Mouse (Mus musculus): ENCODE data around the gene BC005537. TPM values are rescaled to one million over a fixed set of nuclear protein-coding genes. Genes with fewer than 3 reads are reported as not detected.

Gene BC005537
- 27.3 TPM for polyA plus RNA-seq (2012; fragmentation: generic; extraction: Trizol)

GRCm38 (mm10) chr13:24801308-24801921 is at the start of gene BC005537:
Gene BC005537, plus strand, starts transcription at chr13:24801657.
- H3K27me3 ChIP-seq (ENCODE audit: control insufficient read depth, insufficient read depth, insufficient read length): no peaks in the 10 kb centered on the region
- peaks cover 47% of the 10 kb centered on the region for H3K79me2 ChIP-seq (ENCODE audit: control insufficient read depth, insufficient read depth)
- peak within 1 kb of the TSS; percentile 85 for H3K4me3 ChIP-seq
- H3K36me3 ChIP-seq (ENCODE audit: control insufficient read depth, insufficient read depth): peaks cover 19% of the 10 kb centered on the region
- peak within 1 kb of the TSS; percentile 82 for H3K4me2 ChIP-seq (ENCODE audit: low read depth)
- peak within 1 kb of the TSS; percentile 99 for H3ac ChIP-seq (ENCODE audit: control insufficient read depth, insufficient read length)
- peak in 1 of 3 experiments; percentile 7 for TF ChIP-seq MYOD1 (IDR thresholded peaks at IDR 0.05; ENCODE audit: control insufficient read depth in 1 of 3, insufficient read length in 2 of 3, low read depth in 2 of 3)
- TF ChIP-seq POLR2AphosphoS2 (IDR thresholded peaks at IDR 0.05; ENCODE audit: insufficient read length, low read depth): no peak

DNA sequence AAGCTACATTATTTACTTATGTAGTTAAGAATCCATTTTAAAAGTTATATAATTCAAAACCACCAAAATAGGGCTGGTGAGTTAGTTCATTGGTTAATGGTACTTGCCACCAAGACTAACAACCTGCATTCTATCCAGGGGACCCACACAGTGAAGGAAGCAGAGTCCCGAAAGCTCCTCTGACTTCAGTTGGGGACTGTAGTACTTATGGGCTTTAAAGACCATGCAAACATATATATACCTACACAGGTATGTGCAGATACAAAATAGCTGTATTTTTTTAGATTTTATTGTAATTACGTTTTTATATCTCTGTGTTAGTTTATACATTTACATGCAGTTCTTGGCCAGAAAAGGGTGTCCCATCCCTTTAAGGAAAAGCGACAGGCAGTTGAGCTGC is 44.7 kb upstream of the BC005537 start:
- peaks cover 16% of the 10 kb centered on the region for H3K36me3 ChIP-seq (ENCODE audit: control insufficient read depth, insufficient read depth)
- H3ac ChIP-seq (ENCODE audit: control insufficient read depth, insufficient read length): no peak overlapping the region
- H3K79me2 ChIP-seq (ENCODE audit: control insufficient read depth, insufficient read depth): peaks cover 20% of the 10 kb centered on the region
- no peak overlapping the region for H3K4me2 ChIP-seq (ENCODE audit: low read depth)
- no peak overlapping the region for H3K4me3 ChIP-seq
- TF ChIP-seq MAX (IDR thresholded peaks at IDR 0.05; ENCODE audit: low read depth) (no peak), REST (IDR thresholded peaks at IDR 0.05; ENCODE audit: insufficient read depth, insufficient read length) (no peak), E2F4 (IDR thresholded peaks at IDR 0.05; ENCODE audit: insufficient read depth) (no peak), USF1 (IDR thresholded peaks at IDR 0.05; ENCODE audit: low read depth) (no peak), CEBPB (IDR thresholded peaks at IDR 0.05; ENCODE audit: insufficient read depth, poor library complexity, severe bottlenecking) (no peak), POLR2AphosphoS2 (IDR thresholded peaks at IDR 0.05; ENCODE audit: insufficient read length, low read depth) (no peak), TCF3 (IDR thresholded peaks at IDR 0.05; ENCODE audit: insufficient read length, low read depth) (no peak), SRF (IDR thresholded peaks at IDR 0.05; ENCODE audit: control insufficient read depth, insufficient read length, low read depth) (no peak), TCF12 (IDR thresholded peaks at IDR 0.05; ENCODE audit: insufficient read depth, poor library complexity, severe bottlenecking) (no peak), MYOD1 (IDR thresholded peaks at IDR 0.05; ENCODE audit: control insufficient read depth in 1 of 3, insufficient read length in 2 of 3, low read depth in 2 of 3) (no peak), POLR2A (IDR thresholded peaks at IDR 0.05; ENCODE audit: insufficient read length, low read depth) (no peak)
- no peaks in the 10 kb centered on the region for H3K27me3 ChIP-seq (ENCODE audit: control insufficient read depth, insufficient read depth, insufficient read length)

DNA sequence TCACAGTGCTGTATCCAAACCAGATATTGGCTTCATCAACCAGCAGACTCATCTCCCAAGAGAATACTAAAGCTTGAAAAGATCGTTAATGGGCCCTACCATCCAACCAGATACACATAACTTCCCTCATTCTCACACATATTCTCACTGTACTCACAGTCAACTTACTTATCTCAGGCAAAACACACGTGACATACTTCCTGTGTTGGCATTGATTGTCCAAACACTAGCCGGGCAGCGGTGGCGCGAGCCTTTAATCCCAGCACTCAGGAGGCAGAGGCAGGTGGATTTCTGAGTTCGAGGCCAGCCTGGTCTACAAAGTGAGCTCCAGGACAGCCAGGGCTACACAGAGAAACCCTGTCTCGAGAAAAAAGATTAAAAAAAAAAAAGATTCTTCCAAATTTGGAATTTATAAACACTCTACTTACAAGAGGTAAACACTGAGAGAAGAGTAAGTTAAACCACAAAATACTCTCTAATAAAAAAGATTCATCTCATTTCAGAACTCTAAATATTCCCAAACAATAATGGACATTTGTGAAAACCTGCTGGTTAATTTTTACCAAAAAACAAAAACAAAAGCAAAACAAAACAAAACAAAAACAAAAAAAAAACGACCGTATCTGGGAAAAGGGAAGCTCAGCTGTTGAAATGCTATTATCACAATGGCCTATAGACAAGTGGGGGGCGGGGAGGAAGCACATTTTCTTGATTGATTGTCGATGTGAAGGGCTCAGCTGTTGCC is 43.5 kb upstream of the BC005537 start:
- Histone ChIP-seq H3K4me2 (ENCODE audit: low read depth) (no peak overlapping the region), H3K27me3 (ENCODE audit: control insufficient read depth, insufficient read depth, insufficient read length) (no peaks in the 10 kb centered on the region), H3K4me3 (no peak overlapping the region), H3ac (ENCODE audit: control insufficient read depth, insufficient read length) (no peak overlapping the region), H3K79me2 (ENCODE audit: control insufficient read depth, insufficient read depth) (peaks cover 20% of the 10 kb centered on the region), H3K36me3 (ENCODE audit: control insufficient read depth, insufficient read depth) (peaks cover 16% of the 10 kb centered on the region)
- TF ChIP-seq MYOG (IDR thresholded peaks at IDR 0.05; ENCODE audit: control insufficient read depth in 1 of 3, insufficient read depth in 1 of 3, insufficient read length in 2 of 3, low read depth in 2 of 3): no peak
- TF ChIP-seq MAX (IDR thresholded peaks at IDR 0.05; ENCODE audit: low read depth): no peak
- no peak for TF ChIP-seq TCF3 (IDR thresholded peaks at IDR 0.05; ENCODE audit: insufficient read length, low read depth)
- TF ChIP-seq E2F4 (IDR thresholded peaks at IDR 0.05; ENCODE audit: insufficient read depth): no peak
- TF ChIP-seq SRF (IDR thresholded peaks at IDR 0.05; ENCODE audit: control insufficient read depth, insufficient read length, low read depth): no peak
- no peak for TF ChIP-seq MYOD1 (IDR thresholded peaks at IDR 0.05; ENCODE audit: control insufficient read depth in 1 of 3, insufficient read length in 2 of 3, low read depth in 2 of 3)
- TF ChIP-seq CEBPB (IDR thresholded peaks at IDR 0.05; ENCODE audit: insufficient read depth, poor library complexity, severe bottlenecking): no peak
- TF ChIP-seq POLR2A (IDR thresholded peaks at IDR 0.05; ENCODE audit: insufficient read length, low read depth): no peak
- no peak for TF ChIP-seq POLR2AphosphoS2 (IDR thresholded peaks at IDR 0.05; ENCODE audit: insufficient read length, low read depth)
- no peak for TF ChIP-seq TCF12 (IDR thresholded peaks at IDR 0.05; ENCODE audit: insufficient read depth, poor library complexity, severe bottlenecking)
- TF ChIP-seq USF1 (IDR thresholded peaks at IDR 0.05; ENCODE audit: low read depth): no peak
- no peak for TF ChIP-seq REST (IDR thresholded peaks at IDR 0.05; ENCODE audit: insufficient read depth, insufficient read length)

DNA sequence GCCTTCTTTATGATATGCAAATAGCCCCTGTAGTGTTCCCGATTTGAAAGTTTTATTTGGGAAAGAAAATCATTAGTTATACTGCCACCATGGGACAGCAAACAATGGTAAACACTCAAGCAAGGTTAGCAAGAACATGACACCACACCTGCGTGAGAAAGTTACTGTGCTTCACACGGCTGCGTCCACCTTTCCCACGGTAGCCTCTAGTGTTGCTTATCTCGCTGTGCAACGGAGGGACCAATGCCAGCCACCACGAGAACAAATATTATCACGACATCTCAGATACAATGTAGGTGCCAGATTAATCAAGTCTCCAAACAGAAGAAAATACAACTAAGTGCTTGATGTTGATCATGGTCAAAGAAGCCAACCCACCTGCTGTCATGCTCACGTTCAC is 42.0 kb upstream of the BC005537 start:
- no peak overlapping the region for H3K4me3 ChIP-seq
- peaks cover 11% of the 10 kb centered on the region for H3K36me3 ChIP-seq (ENCODE audit: control insufficient read depth, insufficient read depth)
- H3K4me2 ChIP-seq (ENCODE audit: low read depth): no peak overlapping the region
- H3K79me2 ChIP-seq (ENCODE audit: control insufficient read depth, insufficient read depth): peaks cover 20% of the 10 kb centered on the region
- H3K27me3 ChIP-seq (ENCODE audit: control insufficient read depth, insufficient read depth, insufficient read length): no peaks in the 10 kb centered on the region
- TF ChIP-seq MYOG (IDR thresholded peaks at IDR 0.05; ENCODE audit: control insufficient read depth in 1 of 3, insufficient read depth in 1 of 3, insufficient read length in 2 of 3, low read depth in 2 of 3) (no peak), REST (IDR thresholded peaks at IDR 0.05; ENCODE audit: insufficient read depth, insufficient read length) (no peak), CEBPB (IDR thresholded peaks at IDR 0.05; ENCODE audit: insufficient read depth, poor library complexity, severe bottlenecking) (no peak), POLR2AphosphoS2 (IDR thresholded peaks at IDR 0.05; ENCODE audit: insufficient read length, low read depth) (no peak), USF1 (IDR thresholded peaks at IDR 0.05; ENCODE audit: low read depth) (no peak), MYOD1 (IDR thresholded peaks at IDR 0.05; ENCODE audit: control insufficient read depth in 1 of 3, insufficient read length in 2 of 3, low read depth in 2 of 3) (no peak), MAX (IDR thresholded peaks at IDR 0.05; ENCODE audit: low read depth) (no peak), TCF3 (IDR thresholded peaks at IDR 0.05; ENCODE audit: insufficient read length, low read depth) (no peak), E2F4 (IDR thresholded peaks at IDR 0.05; ENCODE audit: insufficient read depth) (no peak), POLR2A (IDR thresholded peaks at IDR 0.05; ENCODE audit: insufficient read length, low read depth) (no peak), SRF (IDR thresholded peaks at IDR 0.05; ENCODE audit: control insufficient read depth, insufficient read length, low read depth) (no peak), TCF12 (IDR thresholded peaks at IDR 0.05; ENCODE audit: insufficient read depth, poor library complexity, severe bottlenecking) (no peak)
- no peak overlapping the region for H3ac ChIP-seq (ENCODE audit: control insufficient read depth, insufficient read length)

Measured in myocyte (in vitro differentiated cells).